Mouse (Mus musculus) splenic B cell, adult 2 months (primary cell): ENCODE results near the gene Smarcd3.
A peak's percentile ranks its signal among the peaks of the same experiment; 100 is the strongest.

Experiments
- DNase-seq: peaks from one replicate; pipeline ENCODE4 v3.0.0-alpha.2; 2011; ENCODE audit warnings: low read depth, low spot score
- H3K27me3 ChIP-seq: 2 replicates; pipeline ENCODE4 v1.6.1; 2012; ENCODE audit warnings: mild to moderate bottlenecking, low read length, moderate library complexity, mixed read lengths; ENCODE audit not compliant: control insufficient read depth, poor library complexity, insufficient read depth, severe bottlenecking
- H3K36me3 ChIP-seq: 2 replicates; pipeline ENCODE4 v1.6.1; 2012; ENCODE audit warnings: mild to moderate bottlenecking, low read length, moderate library complexity, mixed read lengths; ENCODE audit not compliant: control insufficient read depth, poor library complexity, insufficient read depth, severe bottlenecking

Smarcd3 gene

DNA sequence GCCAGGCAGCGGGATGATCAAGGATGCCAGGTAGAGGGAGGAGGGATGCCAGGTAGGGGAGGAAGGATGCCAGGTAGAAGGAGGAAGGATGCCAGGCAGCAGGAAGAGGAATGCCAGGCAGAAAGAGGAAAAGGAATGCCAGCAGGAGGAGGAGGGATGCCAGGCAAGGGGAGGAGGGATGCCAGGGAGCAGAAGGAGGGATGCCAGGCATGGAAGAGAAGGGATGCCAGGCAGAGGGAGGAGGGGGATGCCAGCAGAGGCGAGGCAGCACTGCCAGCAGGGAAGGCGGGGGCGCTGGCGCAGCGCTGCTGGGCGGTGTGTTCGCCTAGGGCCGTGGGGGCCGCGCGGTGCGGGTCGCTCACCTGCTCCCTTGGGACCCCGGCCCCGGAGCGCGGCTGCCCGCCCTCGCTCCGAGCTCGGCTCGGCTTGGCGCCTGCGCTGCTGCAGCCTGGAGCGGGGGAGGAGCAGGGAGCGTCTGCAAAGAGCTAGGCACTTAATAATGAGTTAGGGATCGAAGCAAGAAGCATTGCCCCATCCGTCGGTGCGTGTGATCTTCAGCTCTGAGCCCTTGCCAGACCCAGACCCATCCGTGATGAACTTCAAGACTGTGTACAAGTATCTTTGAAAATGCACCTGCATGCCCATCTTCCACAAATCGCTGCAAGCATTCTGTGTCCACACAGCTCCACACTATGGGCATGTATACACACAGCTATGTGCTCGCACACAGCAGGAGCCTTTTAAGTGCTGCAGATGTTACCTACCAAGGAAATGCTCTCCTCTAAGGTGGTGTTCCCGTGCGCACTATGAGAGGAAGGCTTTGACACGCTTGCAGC lies at the start of gene Smarcd3:
Smarcd3 (minus strand) TSS at position 426 of the 836 bp plus-strand sequence.
- DNase-seq, result no peak
- Histone ChIP-seq H3K27me3 (no peaks in the 10 kb centered on the region; the same call in 1 of the 2 replicates), H3K36me3 (no peaks in the 10 kb centered on the region)

DNA sequence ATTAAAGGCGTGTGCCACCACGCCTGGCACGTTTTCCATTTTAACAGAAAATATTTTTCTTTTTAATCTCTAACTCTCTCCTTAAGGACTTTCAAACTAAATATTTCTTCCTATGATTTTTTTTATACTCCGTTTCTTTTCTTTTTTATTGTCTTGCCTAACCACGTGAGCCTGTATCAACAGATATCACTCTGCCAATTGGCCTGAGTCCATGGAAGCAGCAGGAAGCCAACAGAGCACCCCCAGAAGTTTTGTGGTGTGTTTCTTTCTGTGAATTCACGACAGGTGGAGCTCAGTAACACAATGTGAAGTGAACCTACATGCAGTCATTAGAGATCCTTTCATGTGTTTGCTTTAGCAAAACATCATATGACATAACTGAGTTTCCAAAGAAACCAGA lies 37.2 kb upstream of the Smarcd3 start:
- H3K36me3 ChIP-seq, result no peaks in the 10 kb centered on the region
- no peak for DNase-seq

DNA sequence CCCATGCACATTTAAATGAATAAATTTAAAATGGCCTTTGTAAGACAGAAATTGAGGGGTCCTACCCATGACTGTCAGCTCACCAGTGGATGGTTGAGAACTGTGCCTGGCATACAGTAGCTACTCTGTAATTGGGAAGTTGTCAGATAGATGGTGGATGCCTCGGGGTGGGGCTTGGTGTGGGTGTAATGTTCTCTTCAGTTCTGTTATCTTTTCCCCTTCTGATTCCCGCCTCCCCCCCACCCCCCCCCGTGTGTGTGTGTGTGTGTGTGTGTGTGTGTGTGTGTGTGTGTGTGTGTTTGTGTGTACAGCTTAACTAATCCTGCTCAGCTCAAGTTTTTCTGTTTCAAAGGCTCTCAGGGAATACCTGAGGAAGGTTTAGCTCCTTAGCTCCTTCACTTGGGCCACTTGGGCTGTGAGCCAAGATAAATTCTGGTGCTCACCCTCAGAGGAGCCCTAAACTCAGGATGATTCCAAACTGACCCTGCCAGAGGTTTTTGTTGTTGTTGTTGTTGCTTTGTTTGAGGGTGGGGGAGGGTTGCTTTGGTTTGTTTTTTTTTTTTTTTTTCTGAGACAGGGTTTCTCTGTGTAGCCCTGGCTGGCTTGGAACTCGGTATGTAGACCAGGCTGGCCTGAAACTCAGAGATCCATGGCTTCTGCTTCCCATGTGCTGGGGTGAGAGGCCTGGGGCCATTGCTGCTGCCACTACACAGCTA lies 35.7 kb upstream of the Smarcd3 start:
- no peak for DNase-seq
- no peaks in the 10 kb centered on the region for H3K27me3 ChIP-seq
- no peaks in the 10 kb centered on the region for H3K36me3 ChIP-seq

More for the DNA sequence above, 37.2 kb upstream of the Smarcd3 start:
- H3K27me3 ChIP-seq, result no peaks in the 10 kb centered on the region

DNA sequence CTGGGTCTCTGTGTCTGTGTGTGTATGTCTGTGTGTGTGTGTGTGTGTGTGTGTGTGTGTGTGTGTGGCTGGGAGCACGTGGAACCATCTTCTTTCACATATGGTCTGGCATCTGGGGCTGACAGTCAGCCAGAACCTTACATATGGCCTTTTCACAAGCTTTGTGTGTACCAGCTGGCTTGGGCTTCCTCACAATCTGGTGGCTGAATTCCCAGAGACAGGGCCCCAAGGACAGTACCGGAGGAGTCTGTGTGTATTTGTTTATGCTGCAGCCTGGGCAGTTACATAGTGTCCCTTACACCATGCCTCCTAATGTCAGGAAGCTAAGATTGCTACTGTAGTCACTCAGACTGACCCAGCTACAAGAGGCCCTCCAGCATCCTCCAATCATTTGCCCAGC lies 32.9 kb upstream of the Smarcd3 start:
- H3K27me3 ChIP-seq, result no peaks in the 10 kb centered on the region
- H3K36me3 ChIP-seq, result no peaks in the 10 kb centered on the region
- no peak for DNase-seq

DNA sequence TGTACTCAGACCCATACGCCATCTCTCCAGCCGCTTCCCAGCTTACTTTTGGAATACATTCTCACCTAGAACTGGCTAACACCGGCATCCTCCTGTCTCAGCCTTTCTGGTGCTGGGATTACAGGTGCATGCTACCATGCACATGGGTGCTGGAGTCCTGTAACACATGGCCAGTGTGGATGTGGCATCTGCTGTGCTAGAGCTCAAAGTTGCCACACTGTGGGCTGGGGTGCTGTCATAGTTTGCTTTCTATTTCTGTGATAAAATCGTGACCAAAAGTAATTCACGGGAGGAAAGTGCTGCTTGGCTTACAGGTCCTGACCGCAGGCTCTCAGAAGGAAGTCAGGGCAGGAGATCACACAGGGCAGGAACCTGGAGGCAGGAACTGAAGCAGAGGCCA lies 30.3 kb upstream of the Smarcd3 start:
- no peaks in the 10 kb centered on the region for H3K27me3 ChIP-seq
- no peaks in the 10 kb centered on the region for H3K36me3 ChIP-seq
- no peak for DNase-seq

DNA sequence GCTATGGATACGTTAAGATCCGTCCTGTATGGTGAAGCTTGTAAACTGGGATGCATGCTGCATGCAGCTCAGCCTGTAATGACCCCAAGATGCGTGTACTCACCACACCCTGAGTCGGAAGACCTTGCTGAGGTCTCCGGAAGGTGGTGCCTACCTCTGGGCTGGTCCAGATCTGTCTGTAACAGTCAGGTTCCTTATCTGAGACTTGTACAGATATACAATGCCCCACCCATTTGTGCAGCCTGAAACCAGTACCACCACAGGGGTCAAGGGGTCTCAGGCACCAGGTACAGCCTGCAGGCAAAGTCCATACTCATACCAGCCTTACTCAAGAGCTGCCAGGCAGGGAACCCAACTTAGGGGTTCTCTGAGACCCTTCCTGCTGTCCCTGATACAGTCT lies 28.6 kb upstream of the Smarcd3 start:
- H3K36me3 ChIP-seq, result no peaks in the 10 kb centered on the region
- no peaks in the 10 kb centered on the region for H3K27me3 ChIP-seq
- no peak for DNase-seq

DNA sequence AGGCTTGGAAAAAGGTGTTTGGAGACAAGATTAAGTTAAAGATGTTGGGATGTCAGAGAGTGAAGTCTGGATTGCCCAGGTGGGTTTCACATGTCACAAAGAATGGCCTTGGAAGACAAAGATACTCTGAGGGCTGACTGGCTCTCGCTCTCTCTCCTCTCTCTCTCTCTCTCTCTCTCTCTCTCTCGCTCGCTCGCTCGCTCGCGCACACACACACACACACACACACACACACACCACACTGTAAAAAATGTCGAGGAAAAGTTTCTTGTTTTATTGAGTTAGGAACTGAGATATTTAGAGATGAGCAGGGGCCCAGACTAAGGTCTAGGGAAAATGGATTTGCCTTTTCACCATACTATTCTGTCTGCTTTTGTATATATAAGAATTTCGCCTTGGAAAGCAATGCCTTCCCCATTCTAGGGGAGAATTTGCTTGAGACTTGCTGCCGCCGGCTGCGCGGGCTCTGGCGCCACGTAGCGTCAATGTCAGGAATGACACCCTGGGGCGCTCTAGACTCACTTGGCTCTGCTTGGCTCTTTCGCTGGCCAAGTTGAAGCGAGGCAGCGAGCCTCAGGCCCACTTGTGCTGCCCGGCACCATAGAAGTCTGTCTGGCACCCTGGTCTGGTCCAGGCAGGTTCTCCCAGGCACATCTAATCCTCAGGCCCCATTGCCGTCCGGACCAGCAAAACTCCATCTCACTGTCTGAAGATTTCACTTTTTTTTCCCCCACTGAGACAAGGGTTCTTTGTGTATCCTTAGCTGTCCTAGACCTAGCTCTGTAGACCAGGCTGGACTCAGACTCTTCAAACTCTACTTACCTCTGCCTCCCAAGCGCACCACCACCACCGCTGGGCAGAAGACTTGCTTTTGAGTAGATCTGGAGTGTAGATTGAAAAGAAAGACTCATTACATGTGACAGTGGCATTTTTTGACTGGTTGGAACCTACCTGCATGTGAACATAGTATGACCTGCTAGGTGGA lies 27.8 kb upstream of the Smarcd3 start:
- DNase-seq, result peak; percentile 74
- Histone ChIP-seq H3K27me3 (no peaks in the 10 kb centered on the region), H3K36me3 (no peaks in the 10 kb centered on the region)

DNA sequence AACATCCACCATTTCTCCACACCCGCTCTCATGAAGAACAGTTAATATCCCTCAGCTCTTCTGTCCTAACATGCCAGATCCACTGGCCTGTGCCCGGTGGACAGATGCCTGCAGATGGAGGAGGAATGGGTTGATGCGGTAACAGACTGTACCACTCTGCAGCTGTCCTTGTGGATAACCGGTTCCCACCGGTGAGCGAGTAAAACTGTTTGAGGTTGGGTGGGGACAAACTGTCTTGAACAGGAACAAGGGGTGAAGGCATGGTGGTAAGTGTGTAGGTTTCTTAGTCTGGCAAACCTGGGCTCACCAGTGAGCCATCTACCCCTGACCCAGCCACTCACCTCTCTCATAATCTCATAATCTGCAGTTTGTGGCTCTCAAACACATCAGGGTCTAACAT lies 27.1 kb upstream of the Smarcd3 start:
- H3K36me3 ChIP-seq, result no peaks in the 10 kb centered on the region
- no peaks in the 10 kb centered on the region for H3K27me3 ChIP-seq
- DNase-seq, result no peak

DNA sequence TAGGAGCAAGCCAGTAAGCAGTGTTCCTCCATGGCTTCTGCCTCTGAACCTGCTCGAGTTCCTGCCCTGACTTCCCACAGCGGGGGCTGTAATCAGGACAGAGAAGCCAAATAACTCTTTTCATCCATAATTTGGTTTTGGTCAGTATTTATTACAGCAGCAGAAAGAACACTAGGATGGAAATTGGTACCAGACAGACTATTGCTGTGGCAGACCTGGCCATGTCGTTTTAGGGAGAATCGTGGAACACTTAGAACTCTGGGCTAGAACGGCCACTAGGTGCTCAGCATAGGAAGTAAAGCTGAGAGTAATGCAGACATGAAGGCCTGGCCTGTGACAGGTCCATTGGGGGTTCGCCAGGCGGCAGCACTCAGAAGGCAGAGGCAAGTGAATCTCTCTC lies 25.5 kb upstream of the Smarcd3 start:
- DNase-seq, result no peak
- Histone ChIP-seq H3K27me3 (no peaks in the 10 kb centered on the region), H3K36me3 (no peaks in the 10 kb centered on the region)

DNA sequence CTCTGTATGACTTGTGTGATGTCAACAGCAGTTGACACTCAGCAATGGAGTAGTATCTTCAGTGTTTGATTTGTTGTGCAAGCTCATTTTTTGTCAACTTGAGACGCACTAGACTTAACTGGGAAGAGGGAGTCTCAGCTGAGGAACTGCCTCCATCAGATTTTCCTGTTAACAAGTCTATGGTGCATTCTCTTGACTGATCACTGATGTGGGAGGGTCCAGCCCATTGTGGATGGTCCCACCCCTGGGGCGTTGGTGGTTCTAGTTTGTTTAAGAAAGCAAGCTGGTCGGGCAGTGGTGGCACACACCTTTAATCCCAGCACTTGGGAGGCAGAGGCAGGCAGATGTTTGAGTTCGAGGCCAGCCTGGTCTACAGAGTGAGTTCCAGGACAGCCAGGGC lies 25.0 kb upstream of the Smarcd3 start:
- no peak for DNase-seq
- H3K27me3 ChIP-seq, result no peaks in the 10 kb centered on the region
- H3K36me3 ChIP-seq, result no peaks in the 10 kb centered on the region

DNA sequence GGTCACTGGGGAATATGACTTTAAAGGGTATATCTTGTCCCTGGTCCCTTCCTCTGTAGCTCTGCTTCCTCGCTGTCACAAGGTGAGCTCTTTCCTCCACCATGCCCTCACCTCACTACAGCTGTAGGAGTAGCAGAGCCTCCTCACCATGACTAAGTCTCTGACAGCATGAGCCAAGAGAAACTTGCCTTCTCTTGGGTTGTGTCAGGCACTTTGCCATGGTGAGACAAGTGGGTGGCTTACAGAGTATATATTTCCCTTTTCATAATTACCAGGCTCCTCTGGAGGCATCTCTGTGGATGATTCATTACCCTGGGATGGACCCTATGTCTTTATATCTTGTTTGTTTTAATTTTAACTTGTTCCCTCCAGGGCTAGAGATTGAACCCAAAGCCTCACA lies 21.2 kb upstream of the Smarcd3 start:
- H3K36me3 ChIP-seq, result no peaks in the 10 kb centered on the region
- DNase-seq, result no peak
- H3K27me3 ChIP-seq, result no peaks in the 10 kb centered on the region

DNA sequence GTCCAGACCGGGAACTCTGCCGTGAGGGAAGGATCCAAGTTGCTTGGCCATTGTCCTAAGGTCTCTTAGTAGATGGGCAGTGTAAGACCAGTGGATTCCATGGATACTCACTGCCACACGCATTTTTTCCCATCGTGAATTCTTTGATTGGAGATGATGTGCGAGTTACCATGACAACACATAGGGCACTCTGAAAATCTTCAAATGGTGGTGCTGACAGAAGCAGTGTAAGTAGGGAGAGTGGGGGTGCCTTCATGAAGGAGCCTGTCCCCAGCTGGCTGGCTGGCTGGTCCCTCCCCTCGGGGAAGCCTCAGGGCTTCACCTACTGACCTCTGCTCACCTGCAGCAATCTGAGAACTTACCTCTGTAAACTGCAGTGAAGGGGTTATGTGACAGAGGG lies 14.9 kb upstream of the Smarcd3 start:
- DNase-seq, result no peak
- no peaks in the 10 kb centered on the region for H3K36me3 ChIP-seq

DNA sequence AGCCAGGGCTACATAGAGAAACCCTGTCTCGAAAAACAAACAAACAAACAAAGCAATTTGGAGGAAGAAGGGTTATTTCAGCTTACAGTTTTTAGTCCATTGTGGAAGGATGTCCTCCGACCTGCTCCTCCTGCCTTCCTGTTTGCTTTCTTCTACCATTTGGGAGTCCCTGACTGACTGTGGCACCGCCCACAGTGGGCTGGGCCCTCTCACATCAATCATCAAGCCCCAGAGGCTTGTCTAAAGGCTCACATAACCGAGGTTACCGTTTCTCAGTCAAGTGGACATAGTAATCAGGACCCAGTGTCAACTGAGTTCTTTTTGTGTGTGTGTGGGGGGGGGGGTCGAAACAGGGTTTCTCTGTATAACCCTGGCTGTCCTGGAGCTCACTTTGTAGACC lies 13.9 kb upstream of the Smarcd3 start:
- Histone ChIP-seq H3K36me3 (no peaks in the 10 kb centered on the region), H3K27me3 (no peaks in the 10 kb centered on the region)
- no peak for DNase-seq

More for the DNA sequence above, 14.9 kb upstream of the Smarcd3 start:
- no peaks in the 10 kb centered on the region for H3K27me3 ChIP-seq

DNA sequence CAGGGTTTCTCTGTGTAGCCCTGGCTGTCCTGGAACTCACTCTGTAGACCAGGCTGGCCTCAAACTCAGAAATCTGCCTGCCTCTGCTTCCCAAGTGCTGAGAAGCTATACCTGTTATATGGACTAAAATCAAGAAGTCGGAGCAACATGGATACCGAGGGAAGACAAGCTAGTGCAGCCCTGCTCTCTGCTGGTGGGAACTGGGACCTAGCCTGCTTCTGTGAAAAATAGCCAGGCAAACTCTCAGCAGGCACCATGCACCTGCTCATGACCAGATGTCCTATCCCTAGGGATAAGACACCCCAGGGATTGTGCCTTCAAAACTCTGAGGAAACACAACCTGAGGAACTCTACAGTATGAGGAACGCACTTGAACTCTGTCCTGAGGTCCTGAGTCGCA lies 12.8 kb upstream of the Smarcd3 start:
- no peaks in the 10 kb centered on the region for H3K36me3 ChIP-seq
- no peaks in the 10 kb centered on the region for H3K27me3 ChIP-seq
- no peak for DNase-seq
